Mouse (Mus musculus): Measurements from ENCODE around the gene Gm45234. TPM values are rescaled to one million over a fixed set of nuclear protein-coding genes. Genes with fewer than 3 reads are reported as not detected.

The Gm45234 gene
- polyA plus RNA-seq, 1 experiment = 0.04 TPM

- TF ChIP-seq GATA1 (IDR thresholded peaks at IDR 0.05; ENCODE audit: low read length) = no peak
- TF ChIP-seq TAL1 (IDR thresholded peaks at IDR 0.05; ENCODE audit: low read length) = no peak
- Histone ChIP-seq H3K9me3 (ENCODE audit: control insufficient read depth, low read length) (no peaks in the 10 kb centered on the region), H3K4me1 (ENCODE audit: control insufficient read depth) (peaks cover 53% of the 10 kb centered on the region), H3K27me3 (ENCODE audit: control insufficient read depth) (no peaks in the 10 kb centered on the region; the same call in 1 of the 2 replicates), H3K36me3 (ENCODE audit: control insufficient read depth) (peaks cover 3% of the 10 kb centered on the region; the same call in 1 of the 2 replicates), H3K4me3 (replicated peaks) (peak overlapping the region; percentile 80)
Observed at GRCm38 (mm10) chr6:124744755-124745321, 11.0 kb downstream of the Gm45234 start.

- Histone ChIP-seq H3K36me3 (ENCODE audit: control insufficient read depth) (peaks cover 3% of the 10 kb centered on the region; the same call in 1 of the 2 replicates), H3K27me3 (ENCODE audit: control insufficient read depth) (no peaks in the 10 kb centered on the region; the same call in 1 of the 2 replicates), H3K4me1 (ENCODE audit: control insufficient read depth) (peaks cover 65% of the 10 kb centered on the region), H3K9me3 (ENCODE audit: control insufficient read depth, low read length) (no peaks in the 10 kb centered on the region), H3K4me3 (replicated peaks) (no peak overlapping the region)
- TF ChIP-seq GATA1 (IDR thresholded peaks at IDR 0.05; ENCODE audit: low read length) (no peak), TAL1 (IDR thresholded peaks at IDR 0.05; ENCODE audit: low read length) (no peak)
Observed at GRCm38 (mm10) chr6:124743647-124744046, 12.2 kb downstream of the Gm45234 start.

DNA sequence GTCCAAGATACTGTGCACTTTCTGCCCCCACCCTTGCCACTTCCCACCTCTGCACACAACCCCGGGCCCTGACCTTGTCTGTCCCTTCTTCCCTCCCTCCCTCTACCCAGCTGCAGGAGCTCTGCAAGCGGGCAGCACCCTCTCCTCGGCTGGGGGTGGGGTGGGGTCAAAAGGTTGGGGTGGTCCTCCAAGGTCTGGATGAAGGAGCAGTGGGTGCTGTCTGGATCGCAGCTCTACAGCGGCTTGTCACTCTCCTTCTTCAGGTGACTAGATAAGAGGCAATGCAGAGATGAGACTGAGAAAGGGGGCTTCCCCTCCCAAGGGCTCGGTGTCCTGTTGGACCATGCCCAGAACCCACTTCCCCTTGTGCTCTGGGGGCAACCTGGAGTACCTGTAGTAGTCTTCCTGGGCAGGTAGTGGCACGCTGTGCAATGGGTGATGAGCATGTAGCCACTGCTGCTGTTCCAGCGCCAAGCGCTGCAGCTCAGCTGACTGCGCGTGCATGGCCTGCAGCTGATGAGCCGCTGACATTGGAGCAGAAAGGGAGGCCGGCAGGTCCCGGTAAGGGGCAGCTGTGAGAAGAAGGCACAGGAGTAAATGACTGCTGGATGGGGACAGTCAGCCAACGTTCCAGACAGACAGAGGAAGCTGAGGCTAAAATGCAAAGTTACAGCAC is 12.8 kb downstream of the Gm45234 start:
- Histone ChIP-seq H3K36me3 (ENCODE audit: control insufficient read depth) (peaks cover 3% of the 10 kb centered on the region; the same call in 1 of the 2 replicates), H3K27me3 (ENCODE audit: control insufficient read depth) (no peaks in the 10 kb centered on the region; the same call in 1 of the 2 replicates), H3K9me3 (ENCODE audit: control insufficient read depth, low read length) (no peaks in the 10 kb centered on the region), H3K4me1 (ENCODE audit: control insufficient read depth) (peaks cover 70% of the 10 kb centered on the region), H3K4me3 (replicated peaks) (no peak overlapping the region)
- TF ChIP-seq TAL1 (IDR thresholded peaks at IDR 0.05; ENCODE audit: low read length) (no peak), GATA1 (IDR thresholded peaks at IDR 0.05; ENCODE audit: low read length) (no peak)

GRCm38 (mm10) chr6:124741842-124742241 is 14.0 kb downstream of the Gm45234 start:
- Histone ChIP-seq H3K4me3 (replicated peaks) (peak overlapping the region; percentile 75), H3K27me3 (ENCODE audit: control insufficient read depth) (no peaks in the 10 kb centered on the region; the same call in 1 of the 2 replicates), H3K4me1 (ENCODE audit: control insufficient read depth) (peaks cover 67% of the 10 kb centered on the region), H3K9me3 (ENCODE audit: control insufficient read depth, low read length) (no peaks in the 10 kb centered on the region), H3K36me3 (ENCODE audit: control insufficient read depth) (no peaks in the 10 kb centered on the region; the same call in 1 of the 2 replicates)
- TF ChIP-seq GATA1 (IDR thresholded peaks at IDR 0.05; ENCODE audit: low read length) (no peak), TAL1 (IDR thresholded peaks at IDR 0.05; ENCODE audit: low read length) (no peak)

GRCm38 (mm10) chr6:124740888-124741761 is 14.7 kb downstream of the Gm45234 start, which contains the start of gene Grcc10:
Gene Grcc10 (minus strand): TSS chr6:124741374.
- no peak for TF ChIP-seq GATA1 (IDR thresholded peaks at IDR 0.05; ENCODE audit: low read length)
- no peak for TF ChIP-seq TAL1 (IDR thresholded peaks at IDR 0.05; ENCODE audit: low read length)

GRCm38 (mm10) chr6:124740211-124740887 is 15.5 kb downstream of the Gm45234 start:
- Histone ChIP-seq H3K4me3 (replicated peaks) (peak overlapping the region; percentile 75), H3K9me3 (ENCODE audit: control insufficient read depth, low read length) (no peaks in the 10 kb centered on the region), H3K4me1 (ENCODE audit: control insufficient read depth) (peaks cover 52% of the 10 kb centered on the region), H3K36me3 (ENCODE audit: control insufficient read depth) (no peaks in the 10 kb centered on the region; the same call in 1 of the 2 replicates), H3K27me3 (ENCODE audit: control insufficient read depth) (no peaks in the 10 kb centered on the region)
- TF ChIP-seq TAL1 (IDR thresholded peaks at IDR 0.05; ENCODE audit: low read length) (no peak), GATA1 (IDR thresholded peaks at IDR 0.05; ENCODE audit: low read length) (no peak)

More at GRCm38 (mm10) chr6:124740888-124741761, 14.7 kb downstream of the Gm45234 start, which contains the start of gene Grcc10:
- H3K4me1 ChIP-seq (ENCODE audit: control insufficient read depth) = peaks cover 60% of the 10 kb centered on the region
- H3K36me3 ChIP-seq (ENCODE audit: control insufficient read depth) = no peaks in the 10 kb centered on the region; the same call in 1 of the 2 replicates
- no peaks in the 10 kb centered on the region for H3K9me3 ChIP-seq (ENCODE audit: control insufficient read depth, low read length)
- H3K4me3 ChIP-seq (replicated peaks) = peak within 1 kb of the TSS; percentile 75
- no peaks in the 10 kb centered on the region for H3K27me3 ChIP-seq (ENCODE audit: control insufficient read depth)

GRCm38 (mm10) chr6:124739231-124739796 is 16.5 kb downstream of the Gm45234 start:
- no peak overlapping the region for H3K4me3 ChIP-seq (replicated peaks)
- H3K27me3 ChIP-seq (ENCODE audit: control insufficient read depth) = no peaks in the 10 kb centered on the region
- TF ChIP-seq GATA1 (IDR thresholded peaks at IDR 0.05; ENCODE audit: low read length) (no peak), TAL1 (IDR thresholded peaks at IDR 0.05; ENCODE audit: low read length) (no peak)
- H3K4me1 ChIP-seq (ENCODE audit: control insufficient read depth) = peaks cover 42% of the 10 kb centered on the region
- H3K9me3 ChIP-seq (ENCODE audit: control insufficient read depth, low read length) = no peaks in the 10 kb centered on the region
- no peaks in the 10 kb centered on the region; the same call in 1 of the 2 replicates for H3K36me3 ChIP-seq (ENCODE audit: control insufficient read depth)

GRCm38 (mm10) chr6:124738511-124739023 is 17.3 kb downstream of the Gm45234 start, which contains the start of gene Ptpn6:
Gene Ptpn6 (minus strand): TSS chr6:124738714.
- no peaks in the 10 kb centered on the region; the same call in 1 of the 2 replicates for H3K36me3 ChIP-seq (ENCODE audit: control insufficient read depth)
- peaks cover 43% of the 10 kb centered on the region for H3K4me1 ChIP-seq (ENCODE audit: control insufficient read depth)
- TF ChIP-seq TAL1 (IDR thresholded peaks at IDR 0.05; ENCODE audit: low read length) (no peak), GATA1 (IDR thresholded peaks at IDR 0.05; ENCODE audit: low read length) (no peak)
- no peaks in the 10 kb centered on the region for H3K9me3 ChIP-seq (ENCODE audit: control insufficient read depth, low read length)
- no peaks in the 10 kb centered on the region for H3K27me3 ChIP-seq (ENCODE audit: control insufficient read depth)
- H3K4me3 ChIP-seq (replicated peaks) = no peak within 1 kb of the TSS

Data from erythroblast, embryonic 14.5 days (primary cell).